Mouse (Mus musculus): Measurements from ENCODE around the gene Fntb. TPM values are rescaled to one million over a fixed set of nuclear protein-coding genes. Genes with fewer than 3 reads are reported as not detected.

Gene Fntb
- polyA plus RNA-seq, 1 experiment = 13.2 TPM

GRCm38 (mm10) chr12:76910258-76910940 is 145.0 kb downstream of the Fntb start:
- DNase-seq = no peak
- H3K27ac ChIP-seq (ENCODE audit: insufficient read depth, low read depth, low read length) = no peak overlapping the region
- TF ChIP-seq CTCF (conservative IDR thresholded peaks at IDR 0.05; ENCODE audit: insufficient read depth, insufficient read length, low read depth, low read length) (no peak), POLR2A (IDR thresholded peaks at IDR 0.05; ENCODE audit: low read depth, low read length) (no peak)
- WGBS = 87% methylated on average over 11 of the region's 11 CpGs
- H3K36me3 ChIP-seq (ENCODE audit: control insufficient read depth, insufficient read depth, low read length) = no peaks in the 10 kb centered on the region
- H3K4me3 ChIP-seq (ENCODE audit: insufficient read depth, low read depth, low read length) = no peak overlapping the region
- H3K27me3 ChIP-seq (replicated peaks; ENCODE audit: control insufficient read depth, insufficient read depth, low read length) = no peaks in the 10 kb centered on the region
- H3K4me1 ChIP-seq (ENCODE audit: control insufficient read depth, insufficient read depth, low read length) = no peaks in the 10 kb centered on the region

GRCm38 (mm10) chr12:76911171-76911726 is 145.9 kb downstream of the Fntb start:
- H3K4me3 ChIP-seq (ENCODE audit: insufficient read depth, low read depth, low read length) = no peak overlapping the region
- TF ChIP-seq POLR2A (IDR thresholded peaks at IDR 0.05; ENCODE audit: low read depth, low read length) (no peak), CTCF (conservative IDR thresholded peaks at IDR 0.05; ENCODE audit: insufficient read depth, insufficient read length, low read depth, low read length) (no peak)
- no peaks in the 10 kb centered on the region for H3K27me3 ChIP-seq (replicated peaks; ENCODE audit: control insufficient read depth, insufficient read depth, low read length)
- 77% methylated on average over 16 of the region's 16 CpGs for WGBS
- no peaks in the 10 kb centered on the region for H3K4me1 ChIP-seq (ENCODE audit: control insufficient read depth, insufficient read depth, low read length)
- H3K27ac ChIP-seq (ENCODE audit: insufficient read depth, low read depth, low read length) = no peak overlapping the region
- no peak for DNase-seq
- no peaks in the 10 kb centered on the region for H3K36me3 ChIP-seq (ENCODE audit: control insufficient read depth, insufficient read depth, low read length)

GRCm38 (mm10) chr12:76912193-76912592 is 146.8 kb downstream of the Fntb start:
- Histone ChIP-seq H3K27ac (ENCODE audit: insufficient read depth, low read depth, low read length) (no peak overlapping the region), H3K4me1 (ENCODE audit: control insufficient read depth, insufficient read depth, low read length) (no peaks in the 10 kb centered on the region), H3K27me3 (replicated peaks; ENCODE audit: control insufficient read depth, insufficient read depth, low read length) (no peaks in the 10 kb centered on the region), H3K4me3 (ENCODE audit: insufficient read depth, low read depth, low read length) (no peak overlapping the region), H3K36me3 (ENCODE audit: control insufficient read depth, insufficient read depth, low read length) (no peaks in the 10 kb centered on the region)
- DNase-seq = no peak
- WGBS = 77% methylated on average over 9 of the region's 9 CpGs
- TF ChIP-seq CTCF (conservative IDR thresholded peaks at IDR 0.05; ENCODE audit: insufficient read depth, insufficient read length, low read depth, low read length) = no peak
- no peak for TF ChIP-seq POLR2A (IDR thresholded peaks at IDR 0.05; ENCODE audit: low read depth, low read length)

- H3K4me3 ChIP-seq (ENCODE audit: insufficient read depth, low read depth, low read length) = no peak overlapping the region
- DNase-seq = no peak
- H3K27ac ChIP-seq (ENCODE audit: insufficient read depth, low read depth, low read length) = no peak overlapping the region
- no peak for TF ChIP-seq CTCF (conservative IDR thresholded peaks at IDR 0.05; ENCODE audit: insufficient read depth, insufficient read length, low read depth, low read length)
- no peak for TF ChIP-seq POLR2A (IDR thresholded peaks at IDR 0.05; ENCODE audit: low read depth, low read length)
- H3K4me1 ChIP-seq (ENCODE audit: control insufficient read depth, insufficient read depth, low read length) = no peaks in the 10 kb centered on the region
- no peaks in the 10 kb centered on the region for H3K27me3 ChIP-seq (replicated peaks; ENCODE audit: control insufficient read depth, insufficient read depth, low read length)
- WGBS = 89% methylated on average over 11 of the region's 11 CpGs
- no peaks in the 10 kb centered on the region for H3K36me3 ChIP-seq (ENCODE audit: control insufficient read depth, insufficient read depth, low read length)
Observed at GRCm38 (mm10) chr12:76916163-76916562, 150.8 kb downstream of the Fntb start.

- H3K4me3 ChIP-seq (ENCODE audit: insufficient read depth, low read depth, low read length) = no peak overlapping the region
- 71% methylated on average over 6 of the region's 6 CpGs for whole genome bisulfite sequencing
- no peak for TF ChIP-seq POLR2A (IDR thresholded peaks at IDR 0.05; ENCODE audit: low read depth, low read length)
- TF ChIP-seq CTCF (conservative IDR thresholded peaks at IDR 0.05; ENCODE audit: insufficient read depth, insufficient read length, low read depth, low read length) = no peak
- no peaks in the 10 kb centered on the region for H3K4me1 ChIP-seq (ENCODE audit: control insufficient read depth, insufficient read depth, low read length)
- H3K27ac ChIP-seq (ENCODE audit: insufficient read depth, low read depth, low read length) = no peak overlapping the region
- no peaks in the 10 kb centered on the region for H3K36me3 ChIP-seq (ENCODE audit: control insufficient read depth, insufficient read depth, low read length)
- no peaks in the 10 kb centered on the region for H3K27me3 ChIP-seq (replicated peaks; ENCODE audit: control insufficient read depth, insufficient read depth, low read length)
- DNase-seq = no peak
Observed at GRCm38 (mm10) chr12:76918113-76918512, 152.7 kb downstream of the Fntb start.

- no peak overlapping the region for H3K27ac ChIP-seq (ENCODE audit: insufficient read depth, low read depth, low read length)
- 71% methylated on average over 3 of the region's 3 CpGs for WGBS
- DNase-seq = no peak
- no peak overlapping the region for H3K4me3 ChIP-seq (ENCODE audit: insufficient read depth, low read depth, low read length)
- no peaks in the 10 kb centered on the region for H3K36me3 ChIP-seq (ENCODE audit: control insufficient read depth, insufficient read depth, low read length)
- H3K27me3 ChIP-seq (replicated peaks; ENCODE audit: control insufficient read depth, insufficient read depth, low read length) = no peaks in the 10 kb centered on the region
- TF ChIP-seq POLR2A (IDR thresholded peaks at IDR 0.05; ENCODE audit: low read depth, low read length) (no peak), CTCF (conservative IDR thresholded peaks at IDR 0.05; ENCODE audit: insufficient read depth, insufficient read length, low read depth, low read length) (no peak)
- no peaks in the 10 kb centered on the region for H3K4me1 ChIP-seq (ENCODE audit: control insufficient read depth, insufficient read depth, low read length)
Observed at GRCm38 (mm10) chr12:76918855-76919254, 153.5 kb downstream of the Fntb start.

GRCm38 (mm10) chr12:76920398-76920797 is 155.0 kb downstream of the Fntb start:
- Histone ChIP-seq H3K4me3 (ENCODE audit: insufficient read depth, low read depth, low read length) (no peak overlapping the region), H3K27me3 (replicated peaks; ENCODE audit: control insufficient read depth, insufficient read depth, low read length) (no peaks in the 10 kb centered on the region), H3K4me1 (ENCODE audit: control insufficient read depth, insufficient read depth, low read length) (no peaks in the 10 kb centered on the region), H3K27ac (ENCODE audit: insufficient read depth, low read depth, low read length) (no peak overlapping the region), H3K36me3 (ENCODE audit: control insufficient read depth, insufficient read depth, low read length) (no peaks in the 10 kb centered on the region)
- TF ChIP-seq POLR2A (IDR thresholded peaks at IDR 0.05; ENCODE audit: low read depth, low read length) (no peak), CTCF (conservative IDR thresholded peaks at IDR 0.05; ENCODE audit: insufficient read depth, insufficient read length, low read depth, low read length) (no peak)
- 76% methylated on average over 6 of the region's 6 CpGs for WGBS
- no peak for DNase-seq
